Mouse (Mus musculus) limb, embryonic 14.5 days (tissue): ENCODE measurements around the gene Wdr4. TPM values are rescaled to one million over a fixed set of nuclear protein-coding genes. Genes with fewer than 3 reads are reported as not detected.

Experiments used
- ATAC-seq: fragments of 200-750 bp; cut with Nextera tagmentation; 2 replicates; pipeline ENCODE4 v1.8.0; 2017; ENCODE audit warnings: low read depth, moderate number of reproducible peaks, moderate TSS enrichment; ENCODE audit not compliant: low FRiP score
- DNase-seq: peaks from one replicate; pipeline ENCODE4 v3.0.0-alpha.2; 2015; ENCODE audit warnings: low spot score
- H3K27ac ChIP-seq: fragments of 300-500 bp; sonication (generic); replicated peaks from 2 replicates; pipeline ENCODE4 v1.5.1; 2014; ENCODE audit warnings: low read depth, mild to moderate bottlenecking, low read length, moderate library complexity, mixed read lengths
- H3K27me3 ChIP-seq: fragments of 300-500 bp; sonication (generic); 2 replicates; pipeline ENCODE4 v1.6.1; 2014; ENCODE audit warnings: low read length, mixed read lengths; ENCODE audit not compliant: control insufficient read depth, insufficient read depth
- H3K36me3 ChIP-seq: fragments of 300-500 bp; sonication (generic); 2 replicates; pipeline ENCODE4 v1.6.1; 2014; ENCODE audit warnings: mild to moderate bottlenecking, low read length, moderate library complexity, mixed read lengths; ENCODE audit not compliant: control insufficient read depth, insufficient read depth
- H3K4me1 ChIP-seq: fragments of 300-500 bp; sonication (generic); 2 replicates; pipeline ENCODE4 v1.6.1; 2014; ENCODE audit warnings: antibody characterized with exemption, low read length, mixed read lengths; ENCODE audit not compliant: control insufficient read depth, insufficient read depth
- H3K4me2 ChIP-seq: fragments of 300-500 bp; sonication (generic); replicated peaks from 2 replicates; pipeline ENCODE4 v1.6.1; 2014; ENCODE audit warnings: low read depth, mild to moderate bottlenecking, low read length, moderate library complexity; ENCODE audit not compliant: severe bottlenecking
- H3K4me3 ChIP-seq: fragments of 300-500 bp; sonication (generic); replicated peaks from 2 replicates; pipeline ENCODE4 v1.5.1; 2014; ENCODE audit warnings: low read length
- H3K9ac ChIP-seq: fragments of 300-500 bp; sonication (generic); 2 replicates; pipeline ENCODE4 v1.6.1; 2014; ENCODE audit warnings: mild to moderate bottlenecking, low read depth, low read length, moderate library complexity; ENCODE audit not compliant: severe bottlenecking
- H3K9me3 ChIP-seq: fragments of 300-500 bp; sonication (generic); 2 replicates; pipeline ENCODE4 v1.6.1; 2016; ENCODE audit warnings: low read length; ENCODE audit not compliant: control insufficient read depth
- POLR2A ChIP-seq: fragments of 200-500 bp; IDR thresholded peaks from 2 replicates; pipeline ENCODE4 v1.8.0; 2012; ENCODE audit warnings: inconsistent platforms, mild to moderate bottlenecking, moderate library complexity, borderline replicate concordance; ENCODE audit not compliant: insufficient read depth, insufficient read length; ENCODE audit errors: extremely low read depth
- WGBS: fragments of 180-500 bp; shearing (Covaris S2); extraction: QIAGEN DNeasy Blood & Tissue Kit; methylation state at CpG from one replicate; pipeline ENCODE4 v1.1.7; 2014; 5-methylcytosine and 5-hydroxymethylcytosine counted together
- microRNA-seq: library from miRNA; unstranded; fragments of <30 nt; microRNA quantifications from one replicate; pipeline ENCODE4, GENCODE M21; 2016
- polyA plus RNA-seq, 2 experiments: library from polyadenylated mRNA; depleted of rRNA in 1 of 2; stranded (reverse) in 1 of 2; unstranded in 1 of 2; fragments of >200 nt; fragmentation: Nextera tagmentation in 1 of 2; extraction: Ambion mirVana in 1 of 2; gene quantifications; 2 replicates each; pipeline versions ENCODE4 v1.2.1 to v1.2.3; 2012 to 2014

Gene Wdr4
- polyA plus RNA-seq, 2 experiments, result 29.6 to 45.0 TPM

DNA sequence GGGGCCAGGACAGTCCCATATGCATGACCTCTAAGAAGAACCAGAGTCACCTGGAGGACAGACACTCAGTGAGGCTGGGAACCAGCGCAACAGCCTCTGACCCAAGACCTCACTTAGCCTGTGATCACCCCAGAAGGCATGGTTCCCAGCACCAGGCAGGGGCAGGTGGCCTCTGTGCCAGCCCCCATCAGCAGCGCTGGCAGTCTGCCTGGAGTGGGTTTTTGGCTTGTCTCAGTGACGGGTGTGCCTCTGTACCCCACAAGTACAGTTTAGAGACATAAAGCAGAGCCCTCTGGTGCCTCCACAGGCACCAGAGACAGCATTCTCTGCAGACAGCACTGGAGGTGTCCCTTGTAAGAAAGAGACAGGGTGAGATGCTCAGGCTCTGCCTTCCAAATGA is 69.6 kb downstream of the Wdr4 start:
- TF ChIP-seq POLR2A, result no peak
- ATAC-seq (no peak), DNase-seq (no peak)
- Histone ChIP-seq H3K36me3 (no peaks in the 10 kb centered on the region; the same call in 1 of the 2 replicates), H3K27me3 (no peaks in the 10 kb centered on the region), H3K27ac (no peak overlapping the region), H3K9ac (no peak overlapping the region), H3K4me2 (no peak overlapping the region), H3K4me3 (no peak overlapping the region), H3K9me3 (no peaks in the 10 kb centered on the region), H3K4me1 (peaks cover 19% of the 10 kb centered on the region)
- 80% methylated on average over 3 of the region's 3 CpGs for WGBS

DNA sequence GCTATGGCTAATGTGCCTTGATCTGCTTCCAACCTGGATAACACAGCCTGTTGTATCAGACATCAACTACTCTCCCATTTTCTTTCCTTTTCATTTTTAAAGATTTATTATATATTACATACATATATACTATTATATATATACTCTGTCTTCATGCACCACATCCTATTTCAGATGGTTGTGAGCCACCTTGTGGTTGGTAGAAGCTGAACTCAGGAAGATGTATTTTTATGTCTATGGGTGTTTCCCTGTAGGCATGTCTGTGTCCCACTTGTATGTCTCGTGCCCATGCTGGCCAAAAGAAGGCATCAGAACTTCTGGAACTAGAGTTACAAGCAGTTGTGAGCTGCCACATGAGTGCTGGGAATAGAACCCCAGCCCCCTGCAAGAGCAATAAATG is 71.3 kb downstream of the Wdr4 start:
- Histone ChIP-seq H3K9me3 (no peaks in the 10 kb centered on the region), H3K27ac (no peak overlapping the region), H3K9ac (no peak overlapping the region), H3K27me3 (no peaks in the 10 kb centered on the region), H3K36me3 (no peaks in the 10 kb centered on the region; the same call in 1 of the 2 replicates), H3K4me1 (peaks cover 20% of the 10 kb centered on the region), H3K4me2 (no peak overlapping the region), H3K4me3 (no peak overlapping the region)
- DNase-seq, result no peak
- no peak for TF ChIP-seq POLR2A
- 73% methylated on average over 1 of the region's 1 CpGs for WGBS
- no peak for ATAC-seq

DNA sequence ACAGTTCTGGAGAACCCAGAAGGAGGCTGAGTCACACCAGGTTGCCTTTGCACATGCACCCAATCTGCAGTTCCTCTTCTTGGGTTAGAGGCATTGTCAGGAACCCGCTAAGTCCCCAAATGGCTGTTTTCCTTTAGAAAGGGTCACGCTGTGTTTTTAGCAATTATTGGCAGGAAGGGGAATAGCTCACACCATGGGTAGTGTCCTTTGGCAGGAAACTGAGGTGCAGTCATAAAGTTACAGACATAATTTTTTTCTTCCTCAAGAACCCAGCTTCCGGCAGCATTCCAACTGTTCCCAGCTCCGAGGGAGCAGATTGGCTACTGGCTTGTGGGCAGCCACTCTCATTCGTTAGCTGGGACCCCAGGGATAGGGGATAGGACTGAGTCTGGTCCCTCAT is 72.0 kb downstream of the Wdr4 start:
- Histone ChIP-seq H3K27me3 (no peaks in the 10 kb centered on the region), H3K27ac (no peak overlapping the region), H3K36me3 (no peaks in the 10 kb centered on the region; the same call in 1 of the 2 replicates), H3K4me2 (no peak overlapping the region), H3K4me1 (peaks cover 24% of the 10 kb centered on the region), H3K9me3 (no peaks in the 10 kb centered on the region), H3K4me3 (no peak overlapping the region), H3K9ac (no peak overlapping the region)
- ATAC-seq (no peak), DNase-seq (no peak)
- no peak for TF ChIP-seq POLR2A
- WGBS, result 55% methylated on average over 5 of the region's 5 CpGs

DNA sequence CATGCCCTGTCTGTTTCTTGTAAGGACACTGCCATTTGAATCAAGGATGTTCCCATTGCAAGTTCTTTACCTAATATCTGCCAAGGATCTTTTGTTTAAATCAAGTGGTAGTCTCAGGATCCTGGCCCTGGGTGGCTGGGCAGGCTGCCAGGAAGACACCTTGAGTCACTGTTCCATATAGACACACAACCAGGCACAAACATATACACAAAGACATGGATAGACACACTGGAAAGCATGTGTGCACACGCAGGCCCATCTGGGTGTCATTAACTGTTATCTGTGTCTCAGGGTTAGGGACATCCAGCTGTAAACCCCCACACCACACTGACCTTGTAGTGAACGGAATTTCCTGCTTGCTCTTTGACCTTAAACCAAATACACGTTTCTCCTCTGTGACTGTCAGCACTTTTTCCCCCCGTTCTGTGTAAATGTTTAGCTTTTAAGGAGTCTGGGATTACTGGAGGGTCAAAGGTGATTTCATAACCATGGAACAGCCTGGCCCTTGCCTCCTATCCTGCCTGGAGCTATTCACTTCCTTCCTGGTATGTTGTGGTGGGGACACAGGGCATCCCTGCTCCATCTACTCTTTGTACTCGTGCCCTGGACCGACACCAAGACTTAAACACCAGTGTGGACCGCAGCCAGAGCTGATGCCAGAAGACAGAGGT is 74.6 kb downstream of the Wdr4 start:
- H3K27me3 ChIP-seq, result no peaks in the 10 kb centered on the region
- H3K9ac ChIP-seq, result no peak overlapping the region
- ATAC-seq, result no peak
- H3K27ac ChIP-seq, result no peak overlapping the region
- 17% methylated on average over 7 of the region's 7 CpGs for WGBS
- TF ChIP-seq POLR2A, result no peak
- no peaks in the 10 kb centered on the region for H3K9me3 ChIP-seq
- no peak overlapping the region for H3K4me2 ChIP-seq
- DNase-seq, result no peak
- peaks cover 23% of the 10 kb centered on the region for H3K4me1 ChIP-seq
- no peaks in the 10 kb centered on the region; the same call in 1 of the 2 replicates for H3K36me3 ChIP-seq
- no peak overlapping the region for H3K4me3 ChIP-seq

Small RNAs within 50 kb of the gene (microRNA-seq; reads per million reads assigned to microRNA genes)
- gene Gm24970, result not detected

Other genes starting within 250 kb of the Wdr4 start
- 0.13 and 0.33 TPM in 2 replicates for gene Rsph1, start 242.6 kb downstream of the Wdr4 start, polyA plus RNA-seq (2012; rRNA removed)
- gene Rsph1, start 242.6 kb downstream of the Wdr4 start, polyA plus RNA-seq (2014; fragmentation: Nextera tagmentation; extraction: Ambion mirVana), result 0.18 and 0.51 TPM in 2 replicates
- 1.8 and 2.4 TPM in 2 replicates for gene Slc37a1, start 233.2 kb downstream of the Wdr4 start, polyA plus RNA-seq (2012; rRNA removed)
- gene Slc37a1, start 233.2 kb downstream of the Wdr4 start, polyA plus RNA-seq (2014; fragmentation: Nextera tagmentation; extraction: Ambion mirVana), result 1.5 and 1.6 TPM in 2 replicates
- gene Pde9a, start 133.8 kb downstream of the Wdr4 start, polyA plus RNA-seq (2012; rRNA removed), result 47.3 and 77.7 TPM in 2 replicates
- gene Pde9a, start 133.8 kb downstream of the Wdr4 start, polyA plus RNA-seq (2014; fragmentation: Nextera tagmentation; extraction: Ambion mirVana), result 27.2 and 33.5 TPM in 2 replicates
- 86.4 and 103 TPM in 2 replicates for gene Ndufv3, start 135 bp upstream of the Wdr4 start, polyA plus RNA-seq (2012; rRNA removed)
- 277 and 285 TPM in 2 replicates for gene Ndufv3, start 135 bp upstream of the Wdr4 start, polyA plus RNA-seq (2014; fragmentation: Nextera tagmentation; extraction: Ambion mirVana)
- 30.1 and 34.6 TPM in 2 replicates for gene Pknox1, start 44.8 kb upstream of the Wdr4 start, polyA plus RNA-seq (2012; rRNA removed)
- gene Pknox1, start 44.8 kb upstream of the Wdr4 start, polyA plus RNA-seq (2014; fragmentation: Nextera tagmentation; extraction: Ambion mirVana), result 35.8 and 39.4 TPM in 2 replicates
- gene Cbs, start 117.3 kb upstream of the Wdr4 start, polyA plus RNA-seq (2012; rRNA removed), result 4.7 and 4.8 TPM in 2 replicates
- 3.9 and 4.6 TPM in 2 replicates for gene Cbs, start 117.3 kb upstream of the Wdr4 start, polyA plus RNA-seq (2014; fragmentation: Nextera tagmentation; extraction: Ambion mirVana)
- gene U2af1, start 138.9 kb upstream of the Wdr4 start, polyA plus RNA-seq (2012; rRNA removed), result 248 and 345 TPM in 2 replicates
- gene U2af1, start 138.9 kb upstream of the Wdr4 start, polyA plus RNA-seq (2014; fragmentation: Nextera tagmentation; extraction: Ambion mirVana), result 151 and 167 TPM in 2 replicates
- 0.05 and 0.06 TPM in 2 replicates for gene Cryaa, start 157.8 kb upstream of the Wdr4 start, polyA plus RNA-seq (2012; rRNA removed)
- 0.26 TPM in 1 of 2 replicates, not detected in the other for gene Cryaa, start 157.8 kb upstream of the Wdr4 start, polyA plus RNA-seq (2014; fragmentation: Nextera tagmentation; extraction: Ambion mirVana)